Mouse (Mus musculus) layer of hippocampus, postnatal 10 days (tissue): ENCODE data around the gene Dnajb1. TPM values are rescaled to one million over a fixed set of nuclear protein-coding genes. Genes with fewer than 3 reads are reported as not detected.

Experiments
- DNase-seq, 2 experiments: peaks; one replicate each; pipeline ENCODE4 v3.0.0; 2021; ENCODE audit warnings: low spot score in 2 of 2
- long read RNA-seq: library from polyadenylated mRNA; stranded (forward); transcript quantifications from one replicate; pipeline ENCODE4 v2.0.0, GENCODE M21; 2023
- total RNA-seq, 2 experiments: library from RNA; stranded (reverse); gene quantifications; 2 replicates each; pipeline ENCODE4 v1.2.3; 2021

Dnajb1 gene
- 10 to 100 TPM; 29.4 to 33.5 TPM for total RNA-seq
- long read RNA-seq, transcript Dnajb1-201 (3 exons, 2,996 nt), result major isoform, 52 of 68 reads
- long read RNA-seq, transcript Dnajb1-202 (3 exons, 2,854 nt), result minor isoform, 7 of 68 reads
- long read RNA-seq, partial matches to known transcripts, result 3 of 68 reads
- long read RNA-seq, other reads (novel, unspliced or antisense), result 6 of 68 reads

- DNase-seq, result peak; percentile 98 to 99
These were observed at the start of gene Dnajb1, which contains the start of gene Tecr for GRCm38 (mm10) chr8:83607661-83608397. Gene Dnajb1, plus strand, starts transcription at chr8:83608193. Gene Tecr, minus strand, starts transcription at chr8:83607971.

- no peak for DNase-seq
These were observed 45.3 kb upstream of the Dnajb1 start for GRCm38 (mm10) chr8:83562669-83563068.

DNA sequence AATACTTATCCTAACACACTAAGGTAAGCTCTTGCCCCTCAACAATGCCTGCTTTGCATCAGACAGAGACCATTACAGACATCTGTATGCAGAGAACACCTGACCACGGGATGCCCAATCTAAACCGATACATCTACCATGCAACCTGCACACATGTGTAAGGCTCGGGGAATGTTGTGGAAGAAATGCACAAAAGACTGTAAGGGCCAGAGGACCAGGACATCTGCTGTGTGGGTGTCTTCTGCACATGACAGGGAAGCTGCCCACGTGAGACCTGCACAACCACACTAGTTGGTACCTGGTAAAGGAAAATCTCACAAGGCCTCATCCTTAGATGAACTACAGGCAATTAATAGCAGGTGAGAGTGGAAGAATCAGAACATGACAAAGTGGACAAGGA lies 44.7 kb upstream of the Dnajb1 start:
- no peak for DNase-seq

DNA sequence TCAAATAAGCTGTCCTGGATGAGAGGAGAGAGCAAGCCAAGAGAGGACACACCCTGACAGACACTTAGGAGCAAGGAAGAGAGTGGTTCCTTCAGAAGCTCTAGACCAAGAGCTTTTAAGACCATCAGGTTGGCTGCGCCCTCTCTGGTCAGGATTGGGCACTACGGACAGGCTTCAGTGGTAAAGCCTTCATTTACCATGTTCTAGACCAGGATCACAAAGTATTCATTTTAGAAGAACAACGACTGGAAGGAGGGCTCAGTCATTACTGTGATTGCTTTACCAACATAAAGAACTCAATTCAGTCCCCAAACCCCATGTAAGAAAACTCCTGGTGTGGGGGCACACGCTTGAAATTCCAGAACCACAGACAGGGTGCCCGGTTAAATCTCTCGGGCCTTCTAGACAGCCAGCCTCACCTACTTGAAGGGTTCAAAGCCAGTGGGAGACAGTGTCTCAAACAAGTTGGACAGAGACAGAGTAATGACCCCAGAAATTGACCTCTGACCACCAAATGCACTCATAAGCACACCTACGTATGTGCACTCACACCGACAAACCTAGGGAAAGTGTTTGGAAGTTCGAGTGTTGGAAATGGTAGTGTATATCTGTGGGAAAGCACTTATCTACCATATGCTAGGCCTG lies 42.1 kb upstream of the Dnajb1 start:
- DNase-seq, result peak; percentile 8 to 32

- DNase-seq, result peak; percentile 99
These were observed 41.3 kb upstream of the Dnajb1 start, which contains the start of gene Ndufb7 for GRCm38 (mm10) chr8:83566469-83567395. Gene Ndufb7, plus strand, starts transcription at chr8:83566671.

- DNase-seq, result peak in 1 of 2 experiments; percentile 13
These were observed 40.3 kb upstream of the Dnajb1 start for GRCm38 (mm10) chr8:83567668-83568067.

DNA sequence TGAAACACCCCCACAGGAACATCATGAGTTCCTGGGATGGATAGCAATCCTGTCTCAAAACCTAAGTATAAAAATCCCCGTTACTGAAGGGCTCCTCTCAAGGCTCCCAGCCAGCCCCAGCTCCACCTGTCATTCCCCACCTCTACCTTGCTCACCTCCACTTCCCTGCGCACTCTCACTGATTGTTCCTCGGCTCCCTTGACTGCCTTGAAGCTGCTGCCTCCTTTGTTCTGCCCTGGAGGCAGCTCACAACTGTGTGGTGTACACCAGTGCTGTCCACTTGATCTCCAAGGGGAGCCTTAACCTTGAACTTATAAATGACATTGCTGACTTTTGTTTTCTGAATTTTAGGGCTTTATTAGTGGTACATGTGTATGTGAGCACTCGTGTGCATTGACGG lies 39.9 kb upstream of the Dnajb1 start:
- peak in 1 of 2 experiments; percentile 15 for DNase-seq

DNA sequence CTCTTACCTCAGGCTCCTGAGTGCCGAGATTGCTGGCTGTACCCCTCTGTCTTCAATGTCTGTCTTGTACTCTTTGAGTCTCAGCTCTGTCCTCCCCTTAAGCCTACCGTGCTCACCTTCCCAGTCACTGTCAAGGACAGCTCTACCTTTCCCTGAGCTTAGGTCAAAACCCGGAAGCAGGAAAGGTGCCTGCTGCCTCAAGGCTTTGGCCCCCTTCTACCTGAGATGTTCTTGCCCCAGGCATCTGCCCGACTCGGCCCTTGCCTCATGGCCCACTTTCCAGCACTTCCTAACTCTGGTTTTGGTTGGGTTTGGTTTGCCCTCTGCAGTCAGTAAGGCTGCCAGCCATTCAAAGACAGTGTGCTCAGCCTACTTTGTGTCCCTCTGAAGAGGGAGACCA lies 39.2 kb upstream of the Dnajb1 start:
- DNase-seq, result peak in 1 of 2 experiments; percentile 3

- DNase-seq, result peak; percentile 4 to 16
These were observed 38.8 kb upstream of the Dnajb1 start for GRCm38 (mm10) chr8:83569165-83569564.

DNA sequence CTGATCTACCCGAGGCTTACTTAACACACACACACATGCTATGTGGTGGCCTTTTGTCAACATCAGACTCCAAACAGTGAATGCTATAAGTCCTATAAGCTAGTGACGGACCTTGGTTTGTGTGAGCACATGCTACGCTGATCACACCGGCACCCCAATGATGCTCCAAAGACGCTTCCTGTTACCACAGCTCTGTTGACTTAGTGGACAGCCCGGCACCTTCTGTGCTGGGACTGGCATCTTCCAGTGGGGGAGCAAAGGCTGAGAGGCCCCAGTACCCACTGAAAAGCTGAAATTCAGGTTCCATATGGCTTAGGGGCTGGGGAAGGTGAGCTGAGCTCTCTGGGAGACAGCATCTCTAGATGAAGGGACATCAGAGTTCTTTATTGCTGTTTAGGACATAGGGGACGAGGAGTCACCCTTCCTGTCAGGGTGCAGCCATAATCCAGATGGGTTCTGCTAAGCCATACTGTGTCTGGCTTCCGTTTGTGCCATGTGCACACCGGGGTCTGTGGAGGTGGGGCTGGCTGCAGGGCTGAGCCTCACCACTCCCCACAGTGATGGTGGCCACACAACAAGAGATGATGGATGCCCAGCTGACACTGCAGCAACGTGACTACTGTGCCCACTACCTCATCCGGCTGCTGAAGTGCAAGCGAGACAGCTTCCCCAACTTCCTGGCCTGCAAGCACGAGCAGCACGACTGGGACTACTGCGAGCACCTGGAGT lies 37.6 kb upstream of the Dnajb1 start:
- peak; percentile 6 to 11 for DNase-seq

DNA sequence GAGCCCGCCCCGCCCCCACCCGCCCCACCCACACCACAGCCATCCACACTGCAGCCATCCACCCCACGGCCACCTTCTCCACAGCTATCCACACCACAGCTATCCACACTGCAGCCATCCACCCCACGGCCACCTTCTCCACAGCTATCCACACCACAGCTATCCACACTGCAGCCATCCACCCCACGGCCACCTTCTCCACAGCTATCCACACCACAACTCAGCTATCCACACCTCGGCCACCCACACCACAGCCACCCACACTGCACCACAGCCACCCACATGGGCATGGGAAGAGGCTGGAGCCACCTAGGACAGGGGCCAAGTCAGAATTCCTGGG lies 37.0 kb upstream of the Dnajb1 start:
- peak; percentile 5 to 12 for DNase-seq

DNA sequence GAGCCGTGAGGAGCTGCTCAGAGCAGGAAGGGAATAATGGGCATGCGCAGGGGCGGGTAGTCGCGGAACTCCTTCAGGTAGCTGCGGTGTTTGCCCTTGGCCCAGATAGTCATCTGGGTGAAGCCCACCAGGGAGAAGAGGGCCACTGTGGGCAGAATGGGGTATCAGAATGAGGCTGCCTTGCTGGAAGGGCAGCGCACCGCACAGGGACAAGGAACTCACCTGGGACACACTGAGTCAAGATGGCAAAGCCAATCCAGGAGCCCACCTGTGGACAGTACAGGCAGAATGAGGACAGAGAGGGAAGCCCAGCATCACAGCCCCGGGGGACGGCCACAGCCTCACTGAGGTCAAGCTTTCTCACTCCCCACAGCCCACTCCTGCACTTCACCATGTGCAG lies 36.2 kb upstream of the Dnajb1 start:
- DNase-seq, result peak; percentile 3 to 14

- peak in 1 of 2 experiments; percentile 3 for DNase-seq
These were observed 35.7 kb upstream of the Dnajb1 start for GRCm38 (mm10) chr8:83572246-83572812.

GRCm38 (mm10) chr8:83573140-83573875 lies 34.7 kb upstream of the Dnajb1 start:
- DNase-seq, result peak; percentile 28 to 37

GRCm38 (mm10) chr8:83574631-83575315 lies 33.2 kb upstream of the Dnajb1 start:
- peak; percentile 9 to 37 for DNase-seq

DNA sequence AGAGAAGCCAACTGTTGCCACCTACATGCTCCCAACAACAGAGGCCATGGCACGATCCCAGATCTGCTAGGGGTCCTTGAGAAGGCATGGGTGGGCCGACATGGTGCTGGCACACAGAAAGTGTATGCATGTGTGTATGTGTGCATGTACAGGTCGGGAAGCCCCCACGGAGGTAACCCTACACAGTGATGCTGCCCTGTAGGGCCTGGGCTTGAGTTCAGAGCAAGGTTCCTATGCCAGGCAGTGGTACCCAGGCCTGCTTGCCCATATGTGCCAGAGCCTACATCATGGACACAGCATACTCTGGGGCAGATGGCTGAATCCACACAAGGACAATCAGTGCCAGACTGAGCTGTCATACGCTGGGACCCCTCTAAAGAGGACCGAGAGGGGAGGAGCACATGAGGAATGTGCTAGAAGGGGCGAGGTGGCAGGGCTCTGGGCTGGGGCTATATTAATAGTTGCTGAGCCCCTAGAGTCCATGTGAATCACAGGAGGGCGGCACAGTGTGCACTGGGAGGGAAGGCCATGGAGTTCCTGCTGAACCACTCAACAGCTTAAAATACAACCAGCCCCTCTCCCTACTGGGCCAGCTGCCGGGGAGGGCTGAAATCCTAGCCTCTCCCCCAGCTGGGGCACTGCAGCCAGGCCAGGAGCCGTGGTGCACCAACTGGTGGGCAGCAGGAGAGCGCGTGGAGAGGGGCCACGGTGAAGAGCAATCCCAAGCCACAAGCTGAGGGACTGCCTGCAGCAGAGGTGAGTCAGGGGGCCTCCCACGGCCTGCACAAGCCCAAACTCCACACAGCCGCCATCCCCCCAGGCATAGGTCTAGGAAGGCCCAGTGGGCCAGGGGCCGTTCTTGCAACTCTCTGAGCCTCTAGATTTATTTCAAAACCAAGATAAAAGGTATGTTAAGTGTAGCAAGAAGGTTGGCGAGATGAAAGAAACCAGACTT lies 32.2 kb upstream of the Dnajb1 start:
- DNase-seq, result peak; percentile 9 to 25

- DNase-seq, result no peak
These were observed 31.5 kb upstream of the Dnajb1 start for GRCm38 (mm10) chr8:83576516-83576895.

DNA sequence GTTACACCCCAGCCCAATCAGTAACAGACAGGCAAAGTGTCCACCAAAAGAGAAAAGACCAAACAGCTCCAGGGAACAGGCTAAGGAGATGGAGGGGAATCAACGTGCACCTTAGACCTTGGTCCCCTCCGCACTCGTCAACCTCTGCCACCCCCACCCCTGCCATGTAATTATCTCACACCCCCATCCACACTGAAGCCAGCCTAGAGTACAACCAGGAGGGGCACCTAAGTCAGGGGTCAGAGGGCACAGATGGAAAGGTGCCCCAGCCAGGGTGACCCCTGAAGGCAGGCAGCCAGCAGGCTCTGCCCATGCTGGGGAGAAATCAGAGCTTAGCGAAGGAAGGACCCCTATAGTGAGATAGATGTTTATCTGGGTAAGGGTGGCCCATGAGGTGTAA lies 31.1 kb upstream of the Dnajb1 start:
- no peak for DNase-seq
